10 mouse cellular contexts compared by ENCODE assay signal in the genomic region with DNA sequence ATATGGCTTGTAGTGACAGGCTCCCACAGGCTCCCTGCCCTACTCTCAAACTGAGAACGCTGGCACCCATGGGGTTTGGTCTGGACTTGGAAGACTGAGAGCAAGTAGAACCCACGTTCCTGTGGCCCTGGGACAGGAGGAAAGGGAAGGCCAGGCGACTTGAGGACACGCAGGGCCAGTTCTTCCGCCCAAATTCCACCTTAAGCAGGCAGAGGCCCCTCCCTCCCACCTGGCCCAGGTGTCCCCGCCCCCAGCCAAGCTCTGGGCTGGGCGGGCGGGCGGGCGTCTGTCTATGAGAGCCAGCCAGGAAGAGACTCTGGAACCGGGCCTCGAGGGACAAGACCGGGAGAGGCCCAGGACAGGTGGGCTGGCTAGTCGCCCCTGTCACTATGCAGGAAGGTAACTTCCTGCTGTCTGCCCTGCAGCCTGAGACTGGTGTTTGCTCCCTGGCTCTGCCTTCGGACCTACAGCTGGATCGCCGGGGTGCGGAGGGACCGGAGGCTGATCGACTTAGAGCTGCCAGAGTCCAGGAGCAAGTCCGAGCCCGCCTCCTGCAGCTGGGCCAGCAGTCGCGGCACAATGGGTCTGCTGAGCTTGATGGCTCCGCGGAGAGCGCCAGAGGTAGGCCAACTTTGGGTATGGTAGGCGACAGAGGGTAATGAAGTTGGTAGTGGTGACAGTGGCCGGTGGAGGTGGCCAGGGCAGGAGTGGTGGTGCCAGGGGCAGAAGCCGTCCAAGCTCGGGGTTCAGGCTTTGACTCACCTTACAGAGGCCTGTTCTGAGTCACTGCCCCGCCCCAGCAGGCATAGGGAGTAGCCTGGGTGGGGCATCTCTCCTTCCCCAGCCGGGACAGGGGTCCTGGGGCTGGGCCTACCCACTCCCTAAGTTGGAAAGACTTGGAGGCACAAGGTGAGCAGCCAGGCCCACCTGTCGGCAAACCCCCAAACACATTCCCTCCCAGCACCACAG. TPM values are rescaled to one million over a fixed set of nuclear protein-coding genes. Genes with fewer than 3 reads are reported as not detected.
DNase-seq lines count a peak whose midpoint lies in the region; ATAC-seq lines count a peak whose summit lies in the region.
"Had no signal": no experiment of that assay in that cellular context is flagged by ENCODE, and none has a peak within 500 bp of the region (broad histone marks: within the 10 kb centered on the region; RNA-seq: fewer than 3 reads in every experiment).

No protein-coding gene starts in this region.

- 0 out of 2 replicates have a peak, but pooled peaks cover 3% of the 10 kb centered on the region for H3K27me3 ChIP-seq in kidney, embryonic 16.5 days (ENCODE audit: insufficient read depth, low read length)
- 0 out of 2 replicates have a peak, but pooled peaks cover under 1% of the 10 kb centered on the region for H3K27me3 ChIP-seq in lung, embryonic 15.5 days
- H3K27me3 ChIP-seq in midbrain, embryonic 15.5 days (replicated peaks): no peaks in the 10 kb centered on the region; the same call in 1 of the 2 replicates

- peak; percentile 62 for DNase-seq in urinary bladder, adult 2 months (ENCODE audit: low spot score)
- DNase-seq in urinary bladder, postnatal 4 days (ENCODE audit: low spot score in 2 of 2): no peak
- DNase-seq in embryo, embryonic 11 days: no peak
- DNase-seq in layer of hippocampus, postnatal 14 days (ENCODE audit: low spot score in 2 of 2): no peak

- H3K4me1 ChIP-seq in kidney, embryonic 16.5 days (ENCODE audit: insufficient read depth, low read length): no peaks in the 10 kb centered on the region; the same call in 1 of the 2 replicates
- no peaks in the 10 kb centered on the region for H3K4me1 ChIP-seq in lung, embryonic 15.5 days
- no peaks in the 10 kb centered on the region for H3K4me1 ChIP-seq in midbrain, embryonic 15.5 days
- H3K4me1 ChIP-seq: heart, embryonic 12.5 days had no signal

- no peaks in the 10 kb centered on the region for H3K36me3 ChIP-seq in kidney, embryonic 16.5 days (ENCODE audit: insufficient read depth, low read length)
- H3K36me3 ChIP-seq in lung, embryonic 15.5 days: no peaks in the 10 kb centered on the region
- H3K36me3 ChIP-seq in midbrain, embryonic 15.5 days (replicated peaks): no peaks in the 10 kb centered on the region
- H3K36me3 ChIP-seq: heart, embryonic 12.5 days had no signal

- no peak overlapping the region for H3K27ac ChIP-seq in kidney, embryonic 16.5 days (ENCODE audit: low read length)
- H3K27ac ChIP-seq in lung, embryonic 15.5 days: peak overlapping the region; percentile 63
- H3K27ac ChIP-seq in midbrain, embryonic 15.5 days: no peak overlapping the region

- H3K4me2 ChIP-seq in kidney, embryonic 16.5 days (replicated peaks; ENCODE audit: low read depth, low read length): peak overlapping the region; percentile 49
- peak overlapping the region; percentile 56 for H3K4me2 ChIP-seq in lung, embryonic 15.5 days
- H3K4me2 ChIP-seq in midbrain, embryonic 15.5 days: no peak overlapping the region
- H3K4me2 ChIP-seq: heart, embryonic 12.5 days had no signal

- 21% methylated on average over 34 of the region's 34 CpGs for WGBS in kidney, embryonic 16.5 days
- 20% methylated on average over 33 of the region's 34 CpGs for WGBS in lung, embryonic 15.5 days
- WGBS in midbrain, embryonic 15.5 days: 30% methylated on average over 34 of the region's 34 CpGs

- H3K9me3 ChIP-seq in kidney, embryonic 16.5 days (ENCODE audit: low read length): no peaks in the 10 kb centered on the region; the same call in 1 of the 2 replicates
- no peaks in the 10 kb centered on the region for H3K9me3 ChIP-seq in lung, embryonic 15.5 days
- no peaks in the 10 kb centered on the region for H3K9me3 ChIP-seq in midbrain, embryonic 15.5 days

- H3K9ac ChIP-seq in kidney, embryonic 16.5 days (replicated peaks; ENCODE audit: low read length): peak overlapping the region; percentile 61
- H3K9ac ChIP-seq in lung, embryonic 15.5 days: peak overlapping the region; percentile 55
- no peak overlapping the region for H3K9ac ChIP-seq in midbrain, embryonic 15.5 days
- H3K9ac ChIP-seq: heart, embryonic 12.5 days had no signal

- H3K4me3 ChIP-seq in kidney, embryonic 16.5 days (ENCODE audit: low read length): peak overlapping the region; percentile 32
- peak overlapping the region; percentile 45 for H3K4me3 ChIP-seq in lung, embryonic 15.5 days
- no peak overlapping the region for H3K4me3 ChIP-seq in midbrain, embryonic 15.5 days
- H3K4me3 ChIP-seq: heart, embryonic 12.5 days; myocyte had no signal

- peak; percentile 46; the same call in 1 of the 2 replicates for ATAC-seq in kidney, embryonic 16.5 days (ENCODE audit: low FRiP score, low TSS enrichment)
- peak; percentile 53 for ATAC-seq in lung, embryonic 15.5 days (ENCODE audit: borderline replicate concordance, extremely low read depth, low FRiP score, low TSS enrichment)
- ATAC-seq in midbrain, embryonic 15.5 days (replicated peaks): no peak

RNA-seq across cellular contexts. Expression of gene Pkp3, which starts 1.7 kb away (rescaled TPM):
- polyA plus RNA-seq in urinary bladder, adult 2 months (2012; rRNA removed): 26.5 and 27.7 TPM in 2 replicates
- polyA plus RNA-seq in kidney, embryonic 16.5 days (2015; fragmentation: Nextera tagmentation; extraction: Ambion mirVana): 9.2 and 10.5 TPM in 2 replicates
- polyA plus RNA-seq in lung, embryonic 15.5 days (2015; fragmentation: Nextera tagmentation; extraction: Ambion mirVana): 14.6 and 15.2 TPM in 2 replicates
- total RNA-seq in layer of hippocampus, postnatal 14 days (2021): not detected
- 0.84 TPM in 1 of 2 replicates, not detected in the other for polyA plus RNA-seq in midbrain, embryonic 15.5 days (2015; fragmentation: Nextera tagmentation; extraction: Ambion mirVana)

RNA-seq across cellular contexts. Expression of gene B4galnt4, which starts 18.9 kb away (rescaled TPM):
- 0.45 and 0.55 TPM in 2 replicates for polyA plus RNA-seq in urinary bladder, adult 2 months (2012; rRNA removed)
- 13.2 and 13.9 TPM in 2 replicates for polyA plus RNA-seq in kidney, embryonic 16.5 days (2015; fragmentation: Nextera tagmentation; extraction: Ambion mirVana)
- polyA plus RNA-seq in lung, embryonic 15.5 days (2015; fragmentation: Nextera tagmentation; extraction: Ambion mirVana): 5.3 and 5.8 TPM in 2 replicates
- total RNA-seq in layer of hippocampus, postnatal 14 days (2021): 10 to 100 TPM; 90.0 to 97.9 TPM
- polyA plus RNA-seq in midbrain, embryonic 15.5 days (2015; fragmentation: Nextera tagmentation; extraction: Ambion mirVana): 59.2 and 64.1 TPM in 2 replicates

RNA-seq across cellular contexts. Expression of gene Sigirr, which starts 20.6 kb away (rescaled TPM):
- polyA plus RNA-seq in urinary bladder, adult 2 months (2012; rRNA removed): 13.8 and 15.0 TPM in 2 replicates
- polyA plus RNA-seq in kidney, embryonic 16.5 days (2015; fragmentation: Nextera tagmentation; extraction: Ambion mirVana): 37.7 and 45.2 TPM in 2 replicates
- 12.8 and 15.1 TPM in 2 replicates for polyA plus RNA-seq in lung, embryonic 15.5 days (2015; fragmentation: Nextera tagmentation; extraction: Ambion mirVana)
- total RNA-seq in layer of hippocampus, postnatal 14 days (2021): 1 to 10 TPM; 2.3 to 3.0 TPM
- polyA plus RNA-seq in midbrain, embryonic 15.5 days (2015; fragmentation: Nextera tagmentation; extraction: Ambion mirVana): 2.3 and 2.7 TPM in 2 replicates

RNA-seq across cellular contexts. Expression of gene Ano9, which starts 37.8 kb away (rescaled TPM):
- 7.5 and 13.7 TPM in 2 replicates for polyA plus RNA-seq in urinary bladder, adult 2 months (2012; rRNA removed)
- polyA plus RNA-seq in kidney, embryonic 16.5 days (2015; fragmentation: Nextera tagmentation; extraction: Ambion mirVana): 8.0 and 8.6 TPM in 2 replicates
- polyA plus RNA-seq in lung, embryonic 15.5 days (2015; fragmentation: Nextera tagmentation; extraction: Ambion mirVana): 6.4 and 6.5 TPM in 2 replicates
- not detected for total RNA-seq in layer of hippocampus, postnatal 14 days (2021)
- polyA plus RNA-seq in midbrain, embryonic 15.5 days (2015; fragmentation: Nextera tagmentation; extraction: Ambion mirVana): 0.36 and 0.42 TPM in 2 replicates
- total RNA-seq: left cerebral cortex, postnatal 25 days had no signal
- polyA plus RNA-seq: myocyte had no signal

RNA-seq across cellular contexts. Expression of gene Ptdss2, which starts 42.4 kb away (rescaled TPM):
- 25.6 and 27.7 TPM in 2 replicates for polyA plus RNA-seq in urinary bladder, adult 2 months (2012; rRNA removed)
- polyA plus RNA-seq in kidney, embryonic 16.5 days (2015; fragmentation: Nextera tagmentation; extraction: Ambion mirVana): 85.5 and 86.7 TPM in 2 replicates
- polyA plus RNA-seq in lung, embryonic 15.5 days (2015; fragmentation: Nextera tagmentation; extraction: Ambion mirVana): 70.1 and 70.6 TPM in 2 replicates
- 10 to 100 TPM; 67.8 to 71.3 TPM for total RNA-seq in layer of hippocampus, postnatal 14 days (2021)
- 83.3 and 86.2 TPM in 2 replicates for polyA plus RNA-seq in midbrain, embryonic 15.5 days (2015; fragmentation: Nextera tagmentation; extraction: Ambion mirVana)
